Mouse (Mus musculus): ENCODE results near the gene Gm20517. TPM values are rescaled to one million over a fixed set of nuclear protein-coding genes. Genes with fewer than 3 reads are reported as not detected.

Gene Gm20517
- polyA plus RNA-seq, 1 experiment from 2014 or later = 2.4 TPM

- no peak for ATAC-seq (ENCODE audit: low FRiP score, low read depth)
- 81% methylated on average over 1 of the region's 1 CpGs for WGBS
These were observed 94.8 kb downstream of the Gm20517 start for GRCm38 (mm10) chr17:47706196-47706595.

GRCm38 (mm10) chr17:47707961-47708360, 96.6 kb downstream of the Gm20517 start:
- Histone ChIP-seq H3K9ac (no peak overlapping the region), H3K4me2 (replicated peaks) (no peak overlapping the region), H3K27ac (no peak overlapping the region), H3K36me3 (peaks cover 10% of the 10 kb centered on the region), H3K27me3 (replicated peaks) (peaks cover 9% of the 10 kb centered on the region), H3K9me3 (no peaks in the 10 kb centered on the region), H3K4me1 (no peaks in the 10 kb centered on the region), H3K4me3 (no peak overlapping the region)
- no peak for ATAC-seq (ENCODE audit: low FRiP score, low read depth)
- WGBS = 86% methylated on average over 3 of the region's 3 CpGs

More at GRCm38 (mm10) chr17:47706196-47706595, 94.8 kb downstream of the Gm20517 start:
- H3K27me3 ChIP-seq (replicated peaks) = peaks cover 18% of the 10 kb centered on the region
- no peaks in the 10 kb centered on the region for H3K4me1 ChIP-seq
- no peaks in the 10 kb centered on the region for H3K9me3 ChIP-seq
- H3K9ac ChIP-seq = no peak overlapping the region
- no peak overlapping the region for H3K27ac ChIP-seq
- no peak overlapping the region for H3K4me3 ChIP-seq
- peaks cover 27% of the 10 kb centered on the region for H3K36me3 ChIP-seq
- no peak overlapping the region for H3K4me2 ChIP-seq (replicated peaks)

- Histone ChIP-seq H3K4me2 (replicated peaks) (no peak overlapping the region), H3K4me1 (no peaks in the 10 kb centered on the region), H3K27me3 (replicated peaks) (0 out of 2 replicates have a peak, but pooled peaks cover 4% of the 10 kb centered on the region), H3K9ac (no peak overlapping the region), H3K4me3 (no peak overlapping the region), H3K36me3 (0 out of 2 replicates have a peak, but pooled peaks cover 4% of the 10 kb centered on the region), H3K27ac (no peak overlapping the region), H3K9me3 (no peaks in the 10 kb centered on the region)
- 78% methylated on average over 4 of the region's 4 CpGs for WGBS
- ATAC-seq (ENCODE audit: low FRiP score, low read depth) = no peak
These were observed 97.6 kb downstream of the Gm20517 start for GRCm38 (mm10) chr17:47708972-47709371.

- Histone ChIP-seq H3K27ac (no peak overlapping the region), H3K9me3 (no peaks in the 10 kb centered on the region), H3K4me2 (replicated peaks) (no peak overlapping the region), H3K36me3 (no peaks in the 10 kb centered on the region), H3K4me3 (no peak overlapping the region), H3K9ac (no peak overlapping the region), H3K27me3 (replicated peaks) (no peaks in the 10 kb centered on the region), H3K4me1 (no peaks in the 10 kb centered on the region)
- ATAC-seq (ENCODE audit: low FRiP score, low read depth) = no peak
- WGBS = 76% methylated on average over 3 of the region's 3 CpGs
These were observed 98.6 kb downstream of the Gm20517 start for GRCm38 (mm10) chr17:47710036-47710435.

DNA sequence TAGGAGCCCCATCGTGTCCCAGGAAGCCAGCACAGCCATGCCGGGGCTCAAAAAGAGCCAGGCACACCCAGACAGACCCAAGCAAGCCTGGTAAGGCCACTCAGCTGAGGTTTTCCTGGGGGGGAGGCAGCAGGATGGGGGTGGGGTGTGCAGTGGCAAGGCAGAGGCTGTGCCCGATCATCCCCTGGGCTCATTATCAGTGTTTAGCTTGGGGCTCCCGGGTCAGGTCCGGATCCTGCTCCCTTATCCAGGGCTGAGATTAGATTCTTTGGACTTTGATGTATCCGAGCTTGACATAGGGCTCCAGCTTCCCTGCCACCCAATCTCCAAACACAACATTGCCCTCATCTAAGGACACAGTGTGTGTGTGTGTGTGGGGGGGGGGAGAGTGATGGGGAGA, 100.5 kb downstream of the Gm20517 start:
- Histone ChIP-seq H3K4me3 (no peak overlapping the region), H3K27ac (no peak overlapping the region), H3K36me3 (no peaks in the 10 kb centered on the region), H3K4me1 (no peaks in the 10 kb centered on the region), H3K4me2 (replicated peaks) (no peak overlapping the region), H3K27me3 (replicated peaks) (no peaks in the 10 kb centered on the region), H3K9ac (no peak overlapping the region), H3K9me3 (no peaks in the 10 kb centered on the region)
- ATAC-seq (ENCODE audit: low FRiP score, low read depth) = no peak
- WGBS = 82% methylated on average over 6 of the region's 6 CpGs

DNA sequence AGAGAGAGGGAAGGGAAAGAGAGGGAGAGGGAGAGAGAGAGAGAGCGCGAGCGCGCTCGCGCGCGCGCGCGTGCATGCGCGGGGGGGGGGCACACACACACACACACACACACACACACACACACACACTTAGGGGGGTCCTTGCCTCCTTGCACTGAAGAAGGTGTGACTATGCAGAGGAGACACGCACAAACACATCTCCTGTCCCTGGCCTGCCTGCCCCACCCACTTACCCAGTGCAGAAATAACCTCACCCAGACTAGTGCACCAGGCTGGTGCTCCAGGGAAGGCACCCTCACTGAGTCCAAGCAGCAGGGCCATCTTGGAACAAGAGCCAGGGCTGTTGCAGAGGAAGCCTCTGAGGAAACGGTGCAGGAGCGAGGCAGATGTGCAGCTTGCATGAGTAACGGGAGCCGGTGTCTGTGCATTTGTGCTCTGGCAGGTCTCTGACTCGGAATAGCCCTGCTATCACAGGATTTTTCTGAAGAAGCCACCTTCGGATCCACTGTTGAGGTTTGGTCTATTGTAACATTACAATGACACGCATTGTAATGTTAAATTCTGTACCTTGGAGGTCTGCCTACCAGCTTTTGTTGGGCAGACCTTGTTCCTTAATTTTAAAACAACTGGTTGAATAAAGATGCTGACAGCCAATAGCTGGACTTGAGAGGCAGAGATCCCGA, 101.6 kb downstream of the Gm20517 start:
- 45% methylated on average over 17 of the region's 22 CpGs for WGBS
- H3K9me3 ChIP-seq = no peaks in the 10 kb centered on the region
- no peak overlapping the region for H3K27ac ChIP-seq
- no peak overlapping the region for H3K4me2 ChIP-seq (replicated peaks)
- H3K36me3 ChIP-seq = no peaks in the 10 kb centered on the region
- no peak overlapping the region for H3K4me3 ChIP-seq
- no peaks in the 10 kb centered on the region for H3K4me1 ChIP-seq
- no peaks in the 10 kb centered on the region for H3K27me3 ChIP-seq (replicated peaks)
- H3K9ac ChIP-seq = no peak overlapping the region
- ATAC-seq (ENCODE audit: low FRiP score, low read depth) = no peak

- H3K36me3 ChIP-seq = no peaks in the 10 kb centered on the region
- no peaks in the 10 kb centered on the region for H3K9me3 ChIP-seq
- WGBS = 59% methylated on average over 3 of the region's 3 CpGs
- H3K27ac ChIP-seq = no peak overlapping the region
- H3K9ac ChIP-seq = no peak overlapping the region
- no peak overlapping the region for H3K4me3 ChIP-seq
- no peak for ATAC-seq (ENCODE audit: low FRiP score, low read depth)
- no peak overlapping the region for H3K4me2 ChIP-seq (replicated peaks)
- no peaks in the 10 kb centered on the region for H3K4me1 ChIP-seq
- H3K27me3 ChIP-seq (replicated peaks) = no peaks in the 10 kb centered on the region
These were observed 103.6 kb downstream of the Gm20517 start for GRCm38 (mm10) chr17:47715037-47715436.

DNA sequence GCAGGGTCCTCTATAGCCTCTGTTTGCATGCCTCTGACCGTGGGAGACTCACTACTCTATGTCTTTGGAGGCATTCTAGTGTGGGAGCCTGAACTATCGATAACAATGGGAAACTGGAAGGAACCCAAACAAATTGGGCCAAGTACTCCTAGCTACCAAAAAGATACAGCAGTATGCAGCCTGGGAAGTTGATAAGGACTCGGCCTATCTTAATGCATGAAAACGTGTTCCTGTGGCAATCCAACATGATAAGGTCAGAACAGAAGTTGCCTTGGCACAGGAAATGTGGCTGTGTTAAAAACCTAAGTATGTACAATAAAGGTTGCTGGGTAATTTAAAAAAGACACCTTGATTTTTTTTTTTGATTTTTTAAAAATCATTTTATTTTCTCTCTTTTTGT, 109.8 kb downstream of the Gm20517 start:
- Histone ChIP-seq H3K27ac (no peak overlapping the region), H3K4me2 (replicated peaks) (no peak overlapping the region), H3K9ac (no peak overlapping the region), H3K27me3 (replicated peaks) (no peaks in the 10 kb centered on the region), H3K4me1 (no peaks in the 10 kb centered on the region), H3K4me3 (no peak overlapping the region), H3K36me3 (no peaks in the 10 kb centered on the region), H3K9me3 (no peaks in the 10 kb centered on the region)
- ATAC-seq (ENCODE audit: low FRiP score, low read depth) = no peak
- 92% methylated on average over 4 of the region's 4 CpGs for WGBS

- H3K9me3 ChIP-seq = no peaks in the 10 kb centered on the region
- no peaks in the 10 kb centered on the region for H3K27me3 ChIP-seq (replicated peaks)
- H3K9ac ChIP-seq = no peak within 1 kb of the TSS
- no peaks in the 10 kb centered on the region for H3K36me3 ChIP-seq
- 79% methylated on average over 11 of the region's 11 CpGs for WGBS
- no peaks in the 10 kb centered on the region for H3K4me1 ChIP-seq
- no peak within 1 kb of the TSS for H3K27ac ChIP-seq
- no peak for ATAC-seq (ENCODE audit: low FRiP score, low read depth)
- no peak within 1 kb of the TSS for H3K4me3 ChIP-seq
- no peak within 1 kb of the TSS for H3K4me2 ChIP-seq (replicated peaks)
These were observed 115.2 kb downstream of the Gm20517 start, which contains the start of gene Pgc for GRCm38 (mm10) chr17:47726566-47726965. Gene Pgc, plus strand, starts transcription at chr17:47726842.

- H3K27ac ChIP-seq = no peak overlapping the region
- H3K9me3 ChIP-seq = no peaks in the 10 kb centered on the region
- H3K9ac ChIP-seq = no peak overlapping the region
- no peaks in the 10 kb centered on the region; the same call in 1 of the 2 replicates for H3K27me3 ChIP-seq (replicated peaks)
- no peak for ATAC-seq (ENCODE audit: low FRiP score, low read depth)
- whole genome bisulfite sequencing = 56% methylated on average over 24 of the region's 24 CpGs
- H3K4me2 ChIP-seq (replicated peaks) = no peak overlapping the region
- H3K36me3 ChIP-seq = no peaks in the 10 kb centered on the region
- no peak overlapping the region for H3K4me3 ChIP-seq
- H3K4me1 ChIP-seq = no peaks in the 10 kb centered on the region
These were observed 119.5 kb downstream of the Gm20517 start for GRCm38 (mm10) chr17:47730633-47731575.
